Mouse (Mus musculus) thymus, postnatal 0 days (tissue): ENCODE measurements around the gene Zkscan14. TPM values are rescaled to one million over a fixed set of nuclear protein-coding genes. Genes with fewer than 3 reads are reported as not detected.

Experiments
- polyA plus RNA-seq: library from polyadenylated mRNA; unstranded; fragments of >200 nt; fragmentation: Nextera tagmentation; extraction: Ambion mirVana; gene quantifications from 2 replicates; pipeline ENCODE4 v1.2.1, GENCODE M21; 2015

The Zkscan14 gene
- polyA plus RNA-seq, 1 experiment from 2014 or later = 17.2 TPM

Other genes with a start within 250 kb of the Zkscan14 start
- 7.7 and 10.0 TPM in 2 replicates for gene Smurf1, start 236.0 kb downstream of the Zkscan14 start, polyA plus RNA-seq
- gene Gm4871, start 169.1 kb downstream of the Zkscan14 start, polyA plus RNA-seq = not detected in 2 replicates
- 0.22 TPM in 1 of 2 replicates, not detected in the other for gene 1700018F24Rik, start 158.9 kb downstream of the Zkscan14 start, polyA plus RNA-seq
- 148 and 153 TPM in 2 replicates for gene Arpc1a, start 118.0 kb downstream of the Zkscan14 start, polyA plus RNA-seq
- 0.05 and 0.20 TPM in 2 replicates for gene Kpna7, start 117.8 kb downstream of the Zkscan14 start, polyA plus RNA-seq
- 563 and 603 TPM in 2 replicates for gene Arpc1b, start 87.7 kb downstream of the Zkscan14 start, polyA plus RNA-seq
- gene Pdap1, start 61.6 kb downstream of the Zkscan14 start, polyA plus RNA-seq = 66.2 and 73.5 TPM in 2 replicates
- gene Bud31, start 61.5 kb downstream of the Zkscan14 start, polyA plus RNA-seq = 275 and 289 TPM in 2 replicates
- gene Ptcd1, start 34.8 kb downstream of the Zkscan14 start, polyA plus RNA-seq = 12.4 and 12.8 TPM in 2 replicates
- 56.4 and 58.2 TPM in 2 replicates for gene Cpsf4, start 34.7 kb downstream of the Zkscan14 start, polyA plus RNA-seq
- 651 and 696 TPM in 2 replicates for gene Atp5j2, start 9.8 kb downstream of the Zkscan14 start, polyA plus RNA-seq
- gene Zkscan5, start 2.7 kb upstream of the Zkscan14 start, polyA plus RNA-seq = 7.8 and 8.0 TPM in 2 replicates
- 34.2 and 36.4 TPM in 2 replicates for gene Zfp655, start 29.8 kb upstream of the Zkscan14 start, polyA plus RNA-seq
- 0.56 and 0.63 TPM in 2 replicates for gene Zscan25, start 78.6 kb upstream of the Zkscan14 start, polyA plus RNA-seq
- not detected in 2 replicates for gene Cyp3a57, start 143.4 kb upstream of the Zkscan14 start, polyA plus RNA-seq